Mouse (Mus musculus) frontal cortex, adult (tissue): ENCODE measurements at regions not wholly inside any gene's neighbourhood (a gene's known extent, or its start where the extent isn't known, plus 50 kb on each side); places are given as distances from the start of the nearest gene placed in this dataset.

Experiments
- ATAC-seq: cut with Nextera tagmentation; 2 replicates; pipeline ENCODE4 v1.9.2; 2017; ENCODE audit warnings: mild to moderate bottlenecking, moderate library complexity, mixed read lengths; ENCODE audit not compliant: low TSS enrichment

- peak; percentile 76 for ATAC-seq
Observed at GRCm38 (mm10) chr15:36380461-36381227, 626.9 kb downstream of the Zfp706 start.

- ATAC-seq, result no peak
Observed at GRCm38 (mm10) chr15:36378640-36379039, 628.9 kb downstream of the Zfp706 start.

DNA sequence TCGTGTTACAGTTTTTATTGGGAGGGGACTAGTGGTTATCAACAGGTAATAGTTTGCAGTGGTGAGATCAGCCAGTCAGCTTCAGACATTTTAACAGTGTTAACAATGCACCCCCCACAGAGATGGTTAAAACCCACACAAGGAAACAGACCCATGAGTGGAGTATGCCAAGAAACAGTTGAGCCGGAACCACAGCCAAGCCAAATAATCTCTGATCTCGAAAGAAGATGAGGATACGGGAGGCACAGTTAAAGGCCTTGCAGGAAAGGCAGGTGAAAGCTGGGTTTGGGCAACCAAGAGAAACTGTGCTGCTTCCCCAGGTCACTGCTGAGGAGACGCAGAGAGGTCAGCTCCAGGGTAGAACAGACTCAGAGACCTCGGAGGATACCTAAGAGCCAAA lies 631.0 kb downstream of the Zfp706 start:
- ATAC-seq, result no peak

DNA sequence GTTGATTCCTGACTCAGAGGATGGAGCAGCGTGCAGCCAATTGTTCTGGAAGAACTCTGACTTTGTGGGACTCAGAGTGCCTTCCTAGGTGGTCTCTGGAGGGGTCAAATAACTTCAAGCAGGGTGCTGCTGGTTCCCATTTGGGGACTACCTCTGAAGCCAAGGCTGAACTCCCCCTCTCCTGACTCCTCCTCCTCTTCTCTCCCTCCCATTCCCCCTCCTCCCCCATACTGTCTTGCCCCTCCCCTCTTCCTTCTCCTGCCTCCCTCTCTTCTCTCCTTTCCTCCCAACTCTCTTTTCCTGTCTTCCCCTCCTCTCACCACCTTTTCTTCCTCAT lies 632.1 kb downstream of the Zfp706 start:
- no peak for ATAC-seq

GRCm38 (mm10) chr15:36374732-36375548 lies 632.6 kb downstream of the Zfp706 start:
- peak; percentile 82 for ATAC-seq

GRCm38 (mm10) chr15:36373900-36374611 lies 633.5 kb downstream of the Zfp706 start:
- peak; percentile 53 for ATAC-seq

GRCm38 (mm10) chr15:36373481-36373880 lies 634.1 kb downstream of the Zfp706 start:
- 0 out of 2 replicates have a peak, but pooled peaks have one; percentile 4 for ATAC-seq

- no peak for ATAC-seq
Observed at GRCm38 (mm10) chr15:36371382-36371781, 636.2 kb downstream of the Zfp706 start.

DNA sequence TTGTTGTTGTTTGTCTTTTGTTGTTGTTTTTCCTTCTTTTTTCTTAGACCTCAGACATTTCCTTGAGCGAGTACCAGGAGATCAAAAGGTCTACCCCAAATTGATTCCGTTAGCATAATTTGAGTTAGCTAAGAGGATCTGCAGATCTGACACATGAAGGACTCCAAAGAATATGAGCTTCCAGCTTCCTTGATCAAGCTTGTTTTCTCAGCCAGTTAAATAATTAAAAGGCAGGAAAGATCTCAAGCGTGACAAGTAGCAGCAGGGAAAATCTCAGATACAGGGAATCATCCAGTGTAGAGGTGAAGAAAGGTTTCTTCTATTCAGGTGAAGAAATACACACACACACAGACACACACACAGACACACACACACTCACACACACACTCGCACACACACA lies 636.7 kb downstream of the Zfp706 start:
- ATAC-seq, result no peak

GRCm38 (mm10) chr15:36367296-36367695 lies 640.3 kb downstream of the Zfp706 start:
- no peak for ATAC-seq

GRCm38 (mm10) chr15:36364757-36365156 lies 642.8 kb downstream of the Zfp706 start:
- ATAC-seq, result no peak

DNA sequence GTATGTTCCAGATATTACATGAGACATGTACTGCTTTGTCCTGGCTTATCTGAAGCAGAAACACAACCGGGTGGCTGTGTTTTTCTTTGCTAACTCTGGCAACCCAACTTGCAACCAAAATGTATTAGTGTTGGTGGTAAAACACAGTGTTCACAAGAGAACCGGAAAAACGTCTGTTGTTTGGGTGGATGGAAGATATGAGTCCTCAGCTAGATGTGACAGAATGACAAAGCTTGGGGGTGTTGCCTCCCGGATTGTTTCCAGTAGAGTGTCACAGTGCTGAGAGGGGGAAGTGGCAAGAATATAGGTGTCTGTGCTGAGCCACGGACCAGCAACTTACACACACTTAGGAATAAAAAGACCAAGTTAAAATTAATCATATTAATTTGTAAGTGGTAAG lies 643.5 kb downstream of the Zfp706 start:
- no peak for ATAC-seq

DNA sequence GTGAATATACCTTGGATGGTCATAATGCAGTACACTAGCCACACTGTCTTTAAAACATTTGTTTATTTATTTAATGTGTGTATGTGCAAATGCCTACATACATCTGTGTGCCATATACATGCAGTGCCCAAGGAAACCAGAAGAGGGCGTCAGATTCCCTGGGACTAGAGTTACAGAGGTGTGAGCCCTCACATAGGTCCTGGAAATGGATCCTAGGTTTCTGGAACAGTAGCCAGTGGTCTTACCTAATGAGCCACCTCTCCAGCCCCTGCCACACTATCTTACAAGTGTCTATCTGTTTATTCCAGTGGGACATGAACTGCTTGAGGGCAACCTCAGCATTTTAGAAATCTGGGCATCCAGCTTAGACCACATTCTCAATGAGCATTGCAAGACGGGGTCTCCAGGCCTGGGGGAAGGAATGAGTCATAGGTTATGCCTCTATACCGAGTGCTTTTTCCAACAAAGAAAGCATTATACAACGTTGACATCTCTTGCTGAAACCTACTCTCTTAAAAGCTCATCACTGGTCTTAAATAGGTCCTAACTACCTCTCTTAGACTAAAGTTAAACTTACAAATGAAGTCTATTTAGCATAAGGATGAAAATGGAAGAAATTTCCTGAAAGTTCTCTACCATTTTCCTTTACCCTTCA lies 644.5 kb downstream of the Zfp706 start:
- ATAC-seq, result no peak

DNA sequence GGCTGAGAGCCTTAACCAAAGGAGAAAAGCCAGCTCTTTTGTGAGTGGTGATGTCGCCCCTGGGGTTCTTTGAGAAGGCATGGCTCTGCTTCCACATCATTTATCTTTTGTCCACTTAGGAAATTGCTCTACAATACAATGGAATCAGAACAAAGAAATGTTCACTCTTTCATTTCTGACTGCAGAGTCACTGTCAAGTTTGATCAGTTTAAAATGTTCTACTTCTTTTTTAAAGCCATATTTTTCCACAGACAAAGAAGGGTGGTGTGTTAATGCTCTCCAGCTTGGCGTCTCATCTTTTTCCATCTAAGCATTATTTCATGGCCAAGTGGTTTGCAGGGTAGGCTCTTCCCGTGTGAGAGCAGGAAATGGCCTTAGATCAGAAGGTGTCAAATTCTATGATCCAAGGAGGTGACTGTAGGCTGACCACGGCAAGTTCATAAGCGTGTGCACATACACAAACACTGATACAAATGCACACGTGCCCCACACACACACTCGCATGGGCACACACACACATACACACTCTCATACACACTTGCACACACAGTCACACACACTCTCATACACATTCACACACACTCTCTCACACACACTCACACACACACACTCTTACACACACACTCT lies 645.9 kb downstream of the Zfp706 start:
- ATAC-seq, result no peak

DNA sequence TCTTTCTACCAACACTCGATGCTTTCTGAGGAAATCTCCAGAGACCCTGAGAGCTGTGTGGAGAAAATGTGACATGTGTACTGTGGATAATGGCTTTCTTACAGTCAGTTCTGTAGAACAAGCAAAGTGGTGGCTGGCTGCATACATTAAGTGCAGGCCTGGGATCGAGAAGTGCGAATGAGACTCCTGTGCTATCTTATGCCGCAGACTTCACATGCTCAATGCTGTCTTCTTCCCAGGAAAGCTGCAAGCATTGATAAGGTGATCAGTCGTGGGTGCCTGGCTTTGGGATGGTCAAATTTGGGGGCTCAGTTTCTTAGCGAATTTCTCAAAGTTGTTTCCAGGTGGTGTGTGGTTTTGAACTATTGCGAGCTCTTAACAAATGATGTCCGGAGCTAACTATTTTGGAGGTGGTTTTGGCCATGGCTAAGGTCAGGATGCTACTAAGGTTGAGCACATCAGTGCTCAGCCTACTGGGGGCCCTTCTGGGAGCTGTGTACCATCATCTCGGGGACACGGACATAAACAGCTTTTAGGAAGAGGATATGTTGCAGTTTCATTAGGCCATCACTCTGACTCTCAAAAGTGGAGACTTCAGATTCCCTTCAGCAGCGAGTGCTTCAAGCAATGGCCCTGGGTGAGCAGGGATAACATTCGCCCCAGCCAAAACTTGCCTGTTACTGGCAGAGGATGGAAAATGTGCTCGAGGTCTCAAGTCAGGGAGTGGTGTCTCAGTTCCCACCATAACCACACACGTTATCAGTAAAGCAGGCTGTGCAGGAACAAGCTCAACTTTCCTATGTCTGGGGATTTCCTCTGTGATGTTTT lies 646.7 kb downstream of the Zfp706 start:
- ATAC-seq, result no peak

GRCm38 (mm10) chr15:36355851-36356250 lies 651.7 kb downstream of the Zfp706 start:
- ATAC-seq, result no peak

DNA sequence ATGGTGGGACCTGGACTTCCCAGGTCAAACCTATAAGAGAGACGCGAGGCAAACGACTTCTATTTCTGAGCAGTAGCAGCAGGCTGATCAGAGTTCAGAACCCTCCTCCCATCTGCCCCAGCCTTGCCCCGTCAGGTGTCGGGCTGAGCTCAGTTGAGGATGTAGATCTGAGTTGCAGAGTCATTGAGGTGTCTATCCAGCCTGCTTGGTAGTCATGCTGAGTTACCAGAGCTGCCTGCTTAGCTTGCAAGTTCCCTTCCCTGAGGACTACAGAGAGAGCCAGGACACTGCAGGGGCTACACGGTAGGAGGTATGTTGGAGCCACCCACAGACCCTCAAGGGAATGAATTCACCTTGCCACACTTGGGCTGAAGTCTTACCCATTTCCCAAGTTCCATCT lies 653.0 kb downstream of the Zfp706 start:
- no peak for ATAC-seq

DNA sequence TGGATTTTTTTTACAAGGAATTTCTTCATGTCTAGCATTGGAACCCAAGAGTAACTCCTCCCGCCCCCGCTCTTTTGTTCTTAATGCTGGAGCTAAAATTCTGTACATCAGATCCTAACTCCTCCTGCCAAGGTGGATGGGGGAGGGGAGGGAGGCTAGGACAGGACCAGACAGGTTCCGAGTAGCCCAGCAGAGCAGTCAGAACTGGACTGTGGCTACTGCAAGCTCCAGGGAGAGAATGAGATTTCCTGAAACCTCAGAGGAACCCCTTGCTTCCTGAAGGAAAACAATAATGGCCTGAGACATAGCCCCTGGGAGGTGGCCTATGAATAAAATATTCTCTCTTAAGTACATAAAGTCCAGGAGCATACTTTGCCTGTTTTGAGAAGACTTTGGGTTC lies 653.8 kb downstream of the Zfp706 start:
- no peak for ATAC-seq

- ATAC-seq, result no peak
Observed at GRCm38 (mm10) chr15:36352929-36353328, 654.6 kb downstream of the Zfp706 start.

DNA sequence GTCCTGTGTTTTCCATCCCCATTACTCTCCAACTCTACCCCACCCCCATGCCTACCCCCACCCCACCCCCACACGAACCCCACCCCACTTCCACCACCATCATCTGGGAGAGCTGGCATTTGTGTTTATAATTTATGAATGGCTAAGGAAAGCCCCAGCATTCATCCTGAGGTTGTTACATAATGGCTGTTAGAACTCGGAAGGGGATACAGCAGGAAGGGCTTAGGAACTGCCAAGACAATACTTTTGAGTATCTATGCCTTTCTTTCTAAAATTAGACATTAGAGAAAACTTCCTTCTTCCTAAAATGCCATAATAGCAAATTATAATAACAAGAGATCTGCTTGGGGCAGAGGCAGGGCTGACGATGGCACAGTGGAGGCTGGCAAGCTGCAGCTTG lies 655.9 kb downstream of the Zfp706 start:
- no peak; the same call in 1 of the 2 replicates for ATAC-seq

DNA sequence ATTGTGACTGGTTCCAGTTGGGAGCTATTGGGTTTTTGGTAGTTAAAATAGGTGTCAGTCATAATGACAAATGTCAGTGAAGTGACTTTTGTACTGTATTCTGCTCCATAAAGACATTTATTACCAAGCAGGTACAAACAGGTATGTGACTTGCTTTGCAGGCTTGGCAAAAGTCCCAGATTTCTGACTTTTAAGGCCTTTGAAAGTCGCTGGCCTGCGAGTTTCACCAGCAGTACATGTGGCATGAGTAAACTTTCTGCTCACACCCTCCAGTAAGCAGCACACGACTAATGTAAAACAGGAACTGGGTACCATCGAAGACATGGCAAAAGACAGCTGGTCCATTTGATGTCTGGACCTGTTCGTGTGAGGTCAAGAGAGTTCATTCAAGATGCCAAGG lies 659.2 kb downstream of the Zfp706 start:
- ATAC-seq, result no peak
